Mouse (Mus musculus): Measurements from ENCODE around the gene Tspan4. TPM values are rescaled to one million over a fixed set of nuclear protein-coding genes. Genes with fewer than 3 reads are reported as not detected.

Gene Tspan4
- polyA plus RNA-seq, 1 experiment = 95.5 TPM

DNA sequence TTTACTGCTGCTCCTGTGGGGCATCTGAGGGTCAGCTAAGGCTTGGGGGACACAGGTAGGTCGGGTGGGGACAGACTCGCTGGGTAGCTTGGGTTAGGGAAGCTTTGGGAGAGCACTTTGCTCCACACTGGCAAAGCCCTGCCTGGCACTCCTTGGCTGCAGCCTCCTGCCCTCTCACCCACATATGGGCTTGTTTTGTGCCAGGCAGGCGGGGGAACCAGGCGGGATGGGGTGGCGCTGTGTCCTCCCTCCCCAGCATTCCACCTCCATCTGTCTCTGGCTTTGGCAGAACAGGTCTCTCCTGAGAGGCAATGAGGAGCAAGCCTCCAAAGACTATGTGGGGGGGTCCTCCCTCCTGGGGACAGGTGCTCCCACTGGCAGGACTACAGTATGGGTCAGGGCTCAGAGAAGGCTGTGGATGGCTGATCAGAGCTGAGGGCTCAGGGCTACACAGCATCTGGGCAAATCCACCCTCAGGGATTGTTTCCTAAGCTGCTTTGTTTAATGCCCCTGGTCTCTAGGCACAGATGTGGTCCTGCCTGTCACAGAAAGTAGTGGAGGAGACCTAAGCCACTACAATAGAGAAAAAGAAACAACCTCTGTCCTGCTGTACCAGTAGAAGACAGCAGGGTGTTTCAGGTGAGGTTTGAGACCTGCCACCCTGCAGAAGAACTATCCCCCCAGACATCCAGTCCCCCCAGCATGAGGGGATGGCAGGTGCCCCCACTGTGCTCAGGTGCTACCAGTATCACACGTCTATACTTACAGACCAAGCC, 42.1 kb upstream of the Tspan4 start:
- H3K4me3 ChIP-seq = no peak overlapping the region
- H3ac ChIP-seq (ENCODE audit: control insufficient read depth, insufficient read length) = no peak overlapping the region
- H3K79me2 ChIP-seq (ENCODE audit: control insufficient read depth, insufficient read depth) = peaks cover 12% of the 10 kb centered on the region
- H3K27me3 ChIP-seq (ENCODE audit: control insufficient read depth, insufficient read depth, insufficient read length) = no peaks in the 10 kb centered on the region
- TF ChIP-seq CEBPB (IDR thresholded peaks at IDR 0.05; ENCODE audit: insufficient read depth, poor library complexity, severe bottlenecking) (no peak), SRF (IDR thresholded peaks at IDR 0.05; ENCODE audit: control insufficient read depth, insufficient read length, low read depth) (no peak), POLR2AphosphoS2 (IDR thresholded peaks at IDR 0.05; ENCODE audit: insufficient read length, low read depth) (no peak), MYOG (IDR thresholded peaks at IDR 0.05; ENCODE audit: control insufficient read depth in 1 of 3, insufficient read depth in 1 of 3, insufficient read length in 2 of 3, low read depth in 2 of 3) (no peak), TCF3 (IDR thresholded peaks at IDR 0.05; ENCODE audit: insufficient read length, low read depth) (no peak), MYOD1 (IDR thresholded peaks at IDR 0.05; ENCODE audit: control insufficient read depth in 1 of 3, insufficient read length in 2 of 3, low read depth in 2 of 3) (no peak), USF1 (IDR thresholded peaks at IDR 0.05; ENCODE audit: low read depth) (no peak), REST (IDR thresholded peaks at IDR 0.05; ENCODE audit: insufficient read depth, insufficient read length) (no peak), E2F4 (IDR thresholded peaks at IDR 0.05; ENCODE audit: insufficient read depth) (no peak)
- H3K4me2 ChIP-seq (ENCODE audit: low read depth) = no peak overlapping the region
- no peaks in the 10 kb centered on the region for H3K36me3 ChIP-seq (ENCODE audit: control insufficient read depth, insufficient read depth)

DNA sequence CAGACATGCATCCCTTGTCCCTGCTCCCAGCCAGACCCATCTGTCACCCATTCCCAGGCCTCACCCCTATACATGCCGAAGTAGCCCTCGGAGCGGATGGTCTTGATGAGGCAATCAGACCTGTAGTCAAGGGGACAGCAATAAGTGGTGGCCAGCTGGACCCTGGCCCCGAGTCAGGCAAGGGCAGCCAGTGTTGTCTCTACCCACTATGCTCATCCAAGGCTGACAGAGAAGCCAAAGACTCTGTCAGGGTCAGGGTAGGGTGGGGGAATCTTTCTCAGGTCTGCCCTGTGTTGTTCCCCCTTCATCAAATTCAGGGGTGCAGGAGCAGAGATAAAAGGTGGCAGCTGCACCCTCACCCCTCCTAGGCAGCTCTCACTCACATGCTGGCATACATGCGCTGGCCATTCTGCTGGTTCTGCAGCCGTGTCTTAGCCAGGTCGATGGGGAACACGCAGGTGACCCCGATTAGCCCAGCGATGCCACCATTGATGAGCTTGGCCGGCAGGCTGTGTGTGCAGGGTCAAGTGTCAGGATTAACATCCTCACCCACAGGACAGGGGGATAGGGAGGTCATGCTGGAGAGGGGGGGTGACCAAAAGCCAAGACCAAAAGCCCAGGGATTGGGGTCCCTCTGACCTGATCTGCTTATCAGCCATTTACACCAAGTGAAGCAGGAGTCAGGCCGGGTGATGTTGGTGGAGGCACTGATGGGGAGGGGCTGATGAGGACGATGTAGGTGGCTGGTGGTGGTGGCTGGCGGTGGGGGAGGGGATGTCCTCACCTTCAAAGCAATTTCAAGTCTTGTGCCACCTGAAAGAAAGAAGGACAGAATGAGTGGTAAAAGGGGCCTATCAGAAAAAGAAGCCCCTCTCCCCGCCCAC, 41.3 kb upstream of the Tspan4 start:
- Histone ChIP-seq H3K36me3 (ENCODE audit: control insufficient read depth, insufficient read depth) (no peaks in the 10 kb centered on the region), H3K79me2 (ENCODE audit: control insufficient read depth, insufficient read depth) (peaks cover 12% of the 10 kb centered on the region), H3K4me2 (ENCODE audit: low read depth) (peak overlapping the region; percentile 88), H3K27me3 (ENCODE audit: control insufficient read depth, insufficient read depth, insufficient read length) (no peaks in the 10 kb centered on the region), H3ac (ENCODE audit: control insufficient read depth, insufficient read length) (no peak overlapping the region), H3K4me3 (peak overlapping the region; percentile 60)
- TF ChIP-seq MYOG (IDR thresholded peaks at IDR 0.05; ENCODE audit: control insufficient read depth in 1 of 3, insufficient read depth in 1 of 3, insufficient read length in 2 of 3, low read depth in 2 of 3) (no peak), E2F4 (IDR thresholded peaks at IDR 0.05; ENCODE audit: insufficient read depth) (no peak), USF1 (IDR thresholded peaks at IDR 0.05; ENCODE audit: low read depth) (no peak), REST (IDR thresholded peaks at IDR 0.05; ENCODE audit: insufficient read depth, insufficient read length) (no peak), TCF3 (IDR thresholded peaks at IDR 0.05; ENCODE audit: insufficient read length, low read depth) (no peak), POLR2AphosphoS2 (IDR thresholded peaks at IDR 0.05; ENCODE audit: insufficient read length, low read depth) (no peak), SRF (IDR thresholded peaks at IDR 0.05; ENCODE audit: control insufficient read depth, insufficient read length, low read depth) (no peak), MYOD1 (IDR thresholded peaks at IDR 0.05; ENCODE audit: control insufficient read depth in 1 of 3, insufficient read length in 2 of 3, low read depth in 2 of 3) (no peak), TCF12 (IDR thresholded peaks at IDR 0.05; ENCODE audit: insufficient read depth, poor library complexity, severe bottlenecking) (no peak), CEBPB (IDR thresholded peaks at IDR 0.05; ENCODE audit: insufficient read depth, poor library complexity, severe bottlenecking) (no peak), POLR2A (IDR thresholded peaks at IDR 0.05; ENCODE audit: insufficient read length, low read depth) (no peak), MAX (IDR thresholded peaks at IDR 0.05; ENCODE audit: low read depth) (no peak)

DNA sequence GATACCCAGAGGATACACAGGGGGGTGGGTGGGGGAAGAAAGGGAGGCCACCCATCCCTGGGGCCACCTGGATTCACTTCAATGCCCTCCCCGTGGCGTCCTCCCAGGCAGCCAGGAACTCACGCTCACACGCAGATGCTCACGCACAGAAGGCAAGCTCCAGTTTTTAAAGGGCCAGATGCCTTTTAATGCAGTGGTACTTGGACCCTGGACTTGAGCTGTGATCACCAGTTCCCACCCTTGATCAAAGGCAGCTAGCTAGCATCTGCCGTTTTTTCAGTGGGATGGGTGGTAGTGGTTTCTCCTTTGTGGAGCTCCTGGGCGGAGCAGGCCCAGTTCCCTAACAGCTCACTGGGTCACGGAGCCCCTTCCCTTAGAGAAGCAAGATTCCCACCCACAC, 40.6 kb upstream of the Tspan4 start:
- H3K4me3 ChIP-seq = peak overlapping the region; percentile 60
- H3ac ChIP-seq (ENCODE audit: control insufficient read depth, insufficient read length) = no peak overlapping the region
- peak overlapping the region; percentile 88 for H3K4me2 ChIP-seq (ENCODE audit: low read depth)
- TF ChIP-seq E2F4 (IDR thresholded peaks at IDR 0.05; ENCODE audit: insufficient read depth) (no peak), TCF12 (IDR thresholded peaks at IDR 0.05; ENCODE audit: insufficient read depth, poor library complexity, severe bottlenecking) (no peak), MAX (IDR thresholded peaks at IDR 0.05; ENCODE audit: low read depth) (no peak), SRF (IDR thresholded peaks at IDR 0.05; ENCODE audit: control insufficient read depth, insufficient read length, low read depth) (no peak), POLR2A (IDR thresholded peaks at IDR 0.05; ENCODE audit: insufficient read length, low read depth) (no peak), TCF3 (IDR thresholded peaks at IDR 0.05; ENCODE audit: insufficient read length, low read depth) (no peak), USF1 (IDR thresholded peaks at IDR 0.05; ENCODE audit: low read depth) (no peak), CEBPB (IDR thresholded peaks at IDR 0.05; ENCODE audit: insufficient read depth, poor library complexity, severe bottlenecking) (no peak)
- peaks cover 12% of the 10 kb centered on the region for H3K79me2 ChIP-seq (ENCODE audit: control insufficient read depth, insufficient read depth)
- no peaks in the 10 kb centered on the region for H3K36me3 ChIP-seq (ENCODE audit: control insufficient read depth, insufficient read depth)
- H3K27me3 ChIP-seq (ENCODE audit: control insufficient read depth, insufficient read depth, insufficient read length) = no peaks in the 10 kb centered on the region

DNA sequence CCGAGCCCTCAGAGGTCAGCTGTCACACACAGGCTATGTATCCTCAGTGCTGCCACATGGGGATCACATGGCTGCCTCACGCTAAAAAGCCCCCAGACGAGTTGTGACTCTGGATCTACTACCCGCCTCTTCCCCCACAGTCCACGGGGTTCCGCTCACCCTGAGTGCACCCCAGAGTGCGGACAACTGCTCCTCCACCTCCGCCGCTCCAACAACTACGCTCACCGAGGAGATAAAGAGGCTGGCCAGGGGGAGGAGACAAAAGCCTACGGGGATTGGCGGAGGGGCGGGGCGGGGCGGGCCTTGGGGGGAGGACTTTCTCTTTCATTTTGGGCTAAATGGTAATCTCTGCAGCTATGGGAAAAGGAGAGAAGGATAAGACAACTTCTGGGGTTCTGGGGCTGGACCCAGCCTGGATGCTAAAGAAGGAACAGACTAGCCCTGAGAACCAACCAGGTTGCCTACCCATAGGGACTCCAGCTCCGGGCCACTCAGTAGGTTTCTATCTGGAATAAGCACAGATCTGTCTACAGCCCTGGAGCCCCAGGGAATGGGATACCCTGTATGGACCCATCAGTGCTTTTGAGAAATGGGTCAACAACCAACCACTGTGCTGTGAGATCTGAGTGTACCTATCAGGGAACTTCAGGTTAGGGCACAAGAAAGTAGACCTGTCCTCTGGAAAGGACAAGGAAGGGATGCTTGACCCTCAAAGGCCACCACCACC, 39.7 kb upstream of the Tspan4 start:
- Histone ChIP-seq H3ac (ENCODE audit: control insufficient read depth, insufficient read length) (no peak overlapping the region), H3K4me2 (ENCODE audit: low read depth) (peak overlapping the region; percentile 88), H3K36me3 (ENCODE audit: control insufficient read depth, insufficient read depth) (no peaks in the 10 kb centered on the region), H3K4me3 (peak overlapping the region; percentile 60), H3K79me2 (ENCODE audit: control insufficient read depth, insufficient read depth) (peaks cover 12% of the 10 kb centered on the region), H3K27me3 (ENCODE audit: control insufficient read depth, insufficient read depth, insufficient read length) (no peaks in the 10 kb centered on the region)
- TF ChIP-seq REST (IDR thresholded peaks at IDR 0.05; ENCODE audit: insufficient read depth, insufficient read length) (no peak), POLR2A (IDR thresholded peaks at IDR 0.05; ENCODE audit: insufficient read length, low read depth) (peak; percentile 70), SRF (IDR thresholded peaks at IDR 0.05; ENCODE audit: control insufficient read depth, insufficient read length, low read depth) (no peak), E2F4 (IDR thresholded peaks at IDR 0.05; ENCODE audit: insufficient read depth) (no peak), MYOD1 (IDR thresholded peaks at IDR 0.05; ENCODE audit: control insufficient read depth in 1 of 3, insufficient read length in 2 of 3, low read depth in 2 of 3) (peak in 1 of 3 experiments; percentile 7), USF1 (IDR thresholded peaks at IDR 0.05; ENCODE audit: low read depth) (no peak), POLR2AphosphoS2 (IDR thresholded peaks at IDR 0.05; ENCODE audit: insufficient read length, low read depth) (peak; percentile 34), MAX (IDR thresholded peaks at IDR 0.05; ENCODE audit: low read depth) (no peak), MYOG (IDR thresholded peaks at IDR 0.05; ENCODE audit: control insufficient read depth in 1 of 3, insufficient read depth in 1 of 3, insufficient read length in 2 of 3, low read depth in 2 of 3) (no peak), CEBPB (IDR thresholded peaks at IDR 0.05; ENCODE audit: insufficient read depth, poor library complexity, severe bottlenecking) (no peak), TCF3 (IDR thresholded peaks at IDR 0.05; ENCODE audit: insufficient read length, low read depth) (no peak), TCF12 (IDR thresholded peaks at IDR 0.05; ENCODE audit: insufficient read depth, poor library complexity, severe bottlenecking) (no peak)

All from myocyte (in vitro differentiated cells).